Mouse (Mus musculus): ENCODE data around the gene Ube2n. TPM values are rescaled to one million over a fixed set of nuclear protein-coding genes. Genes with fewer than 3 reads are reported as not detected.

Gene Ube2n
- polyA plus RNA-seq, 1 experiment from 2014 or later: 394 TPM

GRCm38 (mm10) chr10:95530551-95531121 lies 15.7 kb downstream of the Ube2n start:
- Histone ChIP-seq H3K9ac (replicated peaks) (no peak overlapping the region), H3K36me3 (no peaks in the 10 kb centered on the region), H3K9me3 (no peaks in the 10 kb centered on the region), H3K27ac (replicated peaks) (no peak overlapping the region), H3K27me3 (no peaks in the 10 kb centered on the region), H3K4me1 (peaks cover 18% of the 10 kb centered on the region), H3K4me3 (no peak overlapping the region), H3K4me2 (replicated peaks) (no peak overlapping the region)
- ATAC-seq (replicated peaks): no peak
- 40% methylated on average over 2 of the region's 2 CpGs for WGBS

GRCm38 (mm10) chr10:95532916-95533315 lies 18.0 kb downstream of the Ube2n start:
- Histone ChIP-seq H3K27me3 (no peaks in the 10 kb centered on the region), H3K27ac (replicated peaks) (no peak overlapping the region), H3K9ac (replicated peaks) (no peak overlapping the region), H3K9me3 (no peaks in the 10 kb centered on the region), H3K36me3 (no peaks in the 10 kb centered on the region), H3K4me2 (replicated peaks) (no peak overlapping the region), H3K4me3 (no peak overlapping the region), H3K4me1 (peaks cover 18% of the 10 kb centered on the region)
- WGBS: 94% methylated on average over 5 of the region's 5 CpGs
- ATAC-seq (replicated peaks): no peak

- no peaks in the 10 kb centered on the region for H3K9me3 ChIP-seq
- no peak for ATAC-seq (replicated peaks)
- H3K27ac ChIP-seq (replicated peaks): no peak overlapping the region
- no peak overlapping the region for H3K9ac ChIP-seq (replicated peaks)
- no peaks in the 10 kb centered on the region for H3K27me3 ChIP-seq
- H3K4me2 ChIP-seq (replicated peaks): no peak overlapping the region
- no peak overlapping the region for H3K4me3 ChIP-seq
- 93% methylated on average over 7 of the region's 7 CpGs for WGBS
- H3K4me1 ChIP-seq: peaks cover 18% of the 10 kb centered on the region
- H3K36me3 ChIP-seq: no peaks in the 10 kb centered on the region
These were observed 18.4 kb downstream of the Ube2n start for GRCm38 (mm10) chr10:95533382-95533781.

- H3K9me3 ChIP-seq: no peaks in the 10 kb centered on the region
- ATAC-seq (replicated peaks): no peak
- H3K4me1 ChIP-seq: peaks cover 12% of the 10 kb centered on the region
- H3K9ac ChIP-seq (replicated peaks): no peak overlapping the region
- H3K4me2 ChIP-seq (replicated peaks): no peak overlapping the region
- H3K36me3 ChIP-seq: no peaks in the 10 kb centered on the region
- WGBS: 84% methylated on average over 8 of the region's 8 CpGs
- no peaks in the 10 kb centered on the region for H3K27me3 ChIP-seq
- H3K27ac ChIP-seq (replicated peaks): no peak overlapping the region
- H3K4me3 ChIP-seq: no peak overlapping the region
These were observed 20.7 kb downstream of the Ube2n start for GRCm38 (mm10) chr10:95535399-95536221.

GRCm38 (mm10) chr10:95536222-95536541 lies 21.2 kb downstream of the Ube2n start:
- no peak overlapping the region for H3K27ac ChIP-seq (replicated peaks)
- H3K9ac ChIP-seq (replicated peaks): no peak overlapping the region
- ATAC-seq (replicated peaks): no peak
- no peak overlapping the region for H3K4me3 ChIP-seq
- no peak overlapping the region for H3K4me2 ChIP-seq (replicated peaks)
- no peaks in the 10 kb centered on the region for H3K27me3 ChIP-seq
- 83% methylated on average over 6 of the region's 6 CpGs for WGBS
- H3K4me1 ChIP-seq: peaks cover 6% of the 10 kb centered on the region; the same call in 1 of the 2 replicates
- H3K36me3 ChIP-seq: no peaks in the 10 kb centered on the region
- H3K9me3 ChIP-seq: no peaks in the 10 kb centered on the region

GRCm38 (mm10) chr10:95539260-95539659 lies 24.3 kb downstream of the Ube2n start:
- H3K4me2 ChIP-seq (replicated peaks): no peak overlapping the region
- H3K36me3 ChIP-seq: peaks cover 7% of the 10 kb centered on the region
- H3K9ac ChIP-seq (replicated peaks): no peak overlapping the region
- no peak overlapping the region for H3K4me3 ChIP-seq
- H3K4me1 ChIP-seq: 0 out of 2 replicates have a peak, but pooled peaks cover 2% of the 10 kb centered on the region
- no peak for ATAC-seq (replicated peaks)
- no peaks in the 10 kb centered on the region for H3K27me3 ChIP-seq
- WGBS: 83% methylated on average over 3 of the region's 3 CpGs
- no peaks in the 10 kb centered on the region for H3K9me3 ChIP-seq
- H3K27ac ChIP-seq (replicated peaks): no peak overlapping the region

- Histone ChIP-seq H3K9me3 (no peaks in the 10 kb centered on the region), H3K4me1 (peaks cover 6% of the 10 kb centered on the region; the same call in 1 of the 2 replicates), H3K9ac (replicated peaks) (no peak overlapping the region), H3K27ac (replicated peaks) (no peak overlapping the region), H3K36me3 (peaks cover 9% of the 10 kb centered on the region), H3K27me3 (no peaks in the 10 kb centered on the region), H3K4me2 (replicated peaks) (no peak overlapping the region), H3K4me3 (no peak overlapping the region)
- 93% methylated on average over 3 of the region's 3 CpGs for WGBS
- no peak for ATAC-seq (replicated peaks)
These were observed 24.9 kb downstream of the Ube2n start for GRCm38 (mm10) chr10:95539841-95540240.

GRCm38 (mm10) chr10:95542916-95543315 lies 28.0 kb downstream of the Ube2n start:
- H3K27ac ChIP-seq (replicated peaks): no peak overlapping the region
- no peaks in the 10 kb centered on the region for H3K9me3 ChIP-seq
- ATAC-seq (replicated peaks): no peak
- no peak overlapping the region for H3K4me3 ChIP-seq
- H3K9ac ChIP-seq (replicated peaks): no peak overlapping the region
- no peak overlapping the region for H3K4me2 ChIP-seq (replicated peaks)
- peaks cover 20% of the 10 kb centered on the region for H3K36me3 ChIP-seq
- WGBS: 90% methylated on average over 4 of the region's 4 CpGs
- H3K4me1 ChIP-seq: peaks cover 8% of the 10 kb centered on the region; the same call in 1 of the 2 replicates
- no peaks in the 10 kb centered on the region for H3K27me3 ChIP-seq

- Histone ChIP-seq H3K4me2 (replicated peaks) (no peak overlapping the region), H3K4me1 (peaks cover 8% of the 10 kb centered on the region; the same call in 1 of the 2 replicates), H3K27ac (replicated peaks) (no peak overlapping the region), H3K9me3 (no peaks in the 10 kb centered on the region), H3K9ac (replicated peaks) (no peak overlapping the region), H3K4me3 (no peak overlapping the region), H3K36me3 (peaks cover 24% of the 10 kb centered on the region), H3K27me3 (no peaks in the 10 kb centered on the region)
- WGBS: 84% methylated on average over 2 of the region's 2 CpGs
- no peak for ATAC-seq (replicated peaks)
These were observed 28.4 kb downstream of the Ube2n start for GRCm38 (mm10) chr10:95543377-95543776.

- Histone ChIP-seq H3K36me3 (peaks cover 28% of the 10 kb centered on the region), H3K27ac (replicated peaks) (no peak overlapping the region), H3K4me1 (peaks cover 8% of the 10 kb centered on the region; the same call in 1 of the 2 replicates), H3K9me3 (no peaks in the 10 kb centered on the region), H3K4me3 (no peak overlapping the region), H3K9ac (replicated peaks) (no peak overlapping the region), H3K27me3 (no peaks in the 10 kb centered on the region), H3K4me2 (replicated peaks) (no peak overlapping the region)
- ATAC-seq (replicated peaks): no peak
These were observed 29.1 kb downstream of the Ube2n start for GRCm38 (mm10) chr10:95544004-95544403.

GRCm38 (mm10) chr10:95544651-95545050 lies 29.7 kb downstream of the Ube2n start:
- H3K4me1 ChIP-seq: peaks cover 8% of the 10 kb centered on the region; the same call in 1 of the 2 replicates
- no peak for ATAC-seq (replicated peaks)
- peak overlapping the region; percentile 11; the same call in 1 of the 2 replicates for H3K27ac ChIP-seq (replicated peaks)
- H3K27me3 ChIP-seq: no peaks in the 10 kb centered on the region
- H3K9ac ChIP-seq (replicated peaks): no peak overlapping the region
- H3K4me3 ChIP-seq: no peak overlapping the region
- H3K9me3 ChIP-seq: no peaks in the 10 kb centered on the region
- 55% methylated on average over 2 of the region's 2 CpGs for WGBS
- no peak overlapping the region for H3K4me2 ChIP-seq (replicated peaks)
- H3K36me3 ChIP-seq: peaks cover 32% of the 10 kb centered on the region

- no peak for ATAC-seq (replicated peaks)
- H3K36me3 ChIP-seq: peaks cover 34% of the 10 kb centered on the region
- peaks cover 8% of the 10 kb centered on the region; the same call in 1 of the 2 replicates for H3K4me1 ChIP-seq
- H3K27me3 ChIP-seq: no peaks in the 10 kb centered on the region
- no peak overlapping the region for H3K4me3 ChIP-seq
- H3K9ac ChIP-seq (replicated peaks): no peak overlapping the region
- H3K9me3 ChIP-seq: no peaks in the 10 kb centered on the region
- no peak overlapping the region for H3K4me2 ChIP-seq (replicated peaks)
- H3K27ac ChIP-seq (replicated peaks): peak overlapping the region; percentile 11; the same call in 1 of the 2 replicates
- 65% methylated on average over 4 of the region's 4 CpGs for WGBS
These were observed 30.1 kb downstream of the Ube2n start for GRCm38 (mm10) chr10:95545051-95545450.
